Mouse (Mus musculus) cerebellum, adult 8-10 months (tissue): ENCODE measurements around the gene Cdc42se1.
A peak's percentile ranks its signal among the peaks of the same experiment; 100 is the strongest.

Experiments used
- DNase-seq: peaks from one replicate; pipeline ENCODE4 v3.0.0; 2022

Cdc42se1 gene

GRCm38 (mm10) chr3:95224295-95224694, 4.2 kb upstream of the Cdc42se1 start:
- DNase-seq = no peak

DNA sequence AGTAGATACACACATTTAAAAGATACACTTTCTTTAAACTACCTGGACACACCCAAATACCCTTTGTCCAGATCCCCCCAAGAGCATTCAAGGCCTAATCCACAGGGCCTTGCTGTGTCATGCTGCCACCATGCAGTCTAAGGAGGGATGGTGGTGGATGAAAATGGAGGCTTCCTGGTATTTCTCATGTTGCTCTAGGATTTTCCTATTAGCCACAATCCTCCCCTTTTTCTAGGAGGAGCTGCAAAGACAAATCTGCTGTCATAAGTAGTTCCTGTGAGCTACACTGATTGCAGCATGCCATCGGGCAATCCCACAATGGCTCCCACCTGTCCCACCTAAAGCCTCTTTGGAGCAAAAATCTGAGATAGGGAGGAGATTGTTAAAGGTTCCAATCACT, 1.3 kb upstream of the Cdc42se1 start:
- no peak for DNase-seq

- no peak for DNase-seq
Measured at GRCm38 (mm10) chr3:95228894-95229780, 605 bp downstream of the Cdc42se1 start.

GRCm38 (mm10) chr3:95229781-95230494, 1.4 kb downstream of the Cdc42se1 start:
- peak; percentile 45 for DNase-seq

DNA sequence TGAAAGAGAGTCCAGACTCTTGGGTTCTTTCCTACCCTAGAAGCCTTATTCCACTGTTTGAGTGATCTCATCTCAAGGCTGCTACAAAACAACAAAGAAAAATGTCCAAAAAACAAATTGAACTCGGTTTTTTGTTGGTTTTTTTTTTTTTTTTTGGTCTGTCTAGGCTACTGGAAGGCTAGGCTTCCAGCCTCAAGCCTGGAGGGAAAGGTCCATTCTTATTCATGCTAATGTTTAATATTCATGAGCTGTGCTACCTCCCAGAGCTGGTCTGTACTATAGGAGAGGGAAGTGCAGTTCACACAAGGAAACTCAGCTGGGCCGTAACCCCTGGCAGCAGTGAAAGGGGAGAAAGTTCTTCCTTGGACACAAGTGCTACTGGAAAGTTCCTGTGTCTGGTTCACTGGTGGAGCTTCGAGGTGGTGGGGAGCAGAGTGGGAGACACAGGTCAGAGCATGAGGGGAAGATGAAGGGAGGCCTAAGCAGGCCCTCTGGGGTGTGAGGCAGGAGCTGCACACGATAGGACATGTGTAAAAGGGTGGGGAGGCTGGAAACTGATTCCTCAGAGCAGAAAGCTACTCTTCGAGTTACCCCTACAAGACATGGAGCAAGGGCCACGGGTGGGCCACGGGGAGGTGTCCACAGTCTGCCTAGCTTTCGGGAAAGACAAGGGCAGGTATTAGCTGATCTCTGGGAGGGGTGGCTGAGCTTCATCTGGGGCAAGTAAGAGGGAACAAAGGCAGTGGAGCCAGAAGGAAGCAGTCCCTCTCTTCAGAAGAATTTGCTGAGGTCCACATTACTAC, 2.2 kb downstream of the Cdc42se1 start:
- no peak for DNase-seq

DNA sequence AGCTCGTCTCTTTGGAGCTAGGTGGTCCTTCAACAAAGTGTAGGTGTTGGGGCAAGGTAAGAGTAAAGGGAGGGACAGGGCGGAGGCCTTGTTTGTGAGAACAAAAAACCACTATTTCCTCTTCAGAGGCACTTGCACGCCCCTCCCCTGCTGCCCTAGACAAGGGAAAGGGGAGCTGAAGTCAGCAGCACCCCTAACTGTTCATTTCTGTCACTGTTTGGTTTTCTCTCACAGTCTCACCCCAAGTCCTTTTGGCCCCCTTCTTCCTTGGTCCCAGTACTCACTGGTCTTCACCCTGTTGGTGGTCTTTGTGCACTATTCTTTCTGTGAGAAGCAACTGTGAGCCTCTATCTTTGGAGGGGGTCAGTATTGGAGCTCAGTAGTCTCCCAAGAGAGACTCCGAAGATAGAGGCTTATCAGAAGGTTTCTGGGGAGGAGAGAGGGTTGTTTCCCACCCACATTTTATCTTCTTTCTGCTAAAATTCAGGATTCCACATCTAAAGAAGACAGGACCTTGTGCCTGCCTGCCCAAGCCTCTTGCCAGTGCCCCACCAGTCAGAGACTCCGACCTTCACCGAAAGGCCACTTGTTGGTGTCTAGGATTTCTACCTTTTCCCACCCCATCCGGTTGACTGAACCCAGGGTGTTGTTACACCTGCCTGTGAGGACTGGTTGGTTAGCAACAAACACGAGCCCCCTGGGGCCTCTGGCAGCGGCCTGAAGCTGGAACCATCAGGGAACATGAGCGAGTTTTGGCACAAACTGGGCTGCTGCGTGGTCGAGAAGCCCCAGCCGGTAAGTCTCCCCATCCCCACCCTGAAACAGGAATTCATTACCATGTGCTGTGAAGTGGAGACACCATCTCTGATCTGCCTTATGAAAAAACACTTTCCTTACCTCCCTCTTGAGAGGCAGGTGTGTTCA, 3.0 kb downstream of the Cdc42se1 start, which contains the start of gene Mllt11:
Gene Mllt11, minus strand, starts transcription at position 874 of the 924 bp plus-strand sequence.
- no peak for DNase-seq

GRCm38 (mm10) chr3:95232771-95233170, 4.2 kb downstream of the Cdc42se1 start:
- DNase-seq = no peak

- DNase-seq = no peak
Measured at GRCm38 (mm10) chr3:95233303-95233980, 4.9 kb downstream of the Cdc42se1 start.

DNA sequence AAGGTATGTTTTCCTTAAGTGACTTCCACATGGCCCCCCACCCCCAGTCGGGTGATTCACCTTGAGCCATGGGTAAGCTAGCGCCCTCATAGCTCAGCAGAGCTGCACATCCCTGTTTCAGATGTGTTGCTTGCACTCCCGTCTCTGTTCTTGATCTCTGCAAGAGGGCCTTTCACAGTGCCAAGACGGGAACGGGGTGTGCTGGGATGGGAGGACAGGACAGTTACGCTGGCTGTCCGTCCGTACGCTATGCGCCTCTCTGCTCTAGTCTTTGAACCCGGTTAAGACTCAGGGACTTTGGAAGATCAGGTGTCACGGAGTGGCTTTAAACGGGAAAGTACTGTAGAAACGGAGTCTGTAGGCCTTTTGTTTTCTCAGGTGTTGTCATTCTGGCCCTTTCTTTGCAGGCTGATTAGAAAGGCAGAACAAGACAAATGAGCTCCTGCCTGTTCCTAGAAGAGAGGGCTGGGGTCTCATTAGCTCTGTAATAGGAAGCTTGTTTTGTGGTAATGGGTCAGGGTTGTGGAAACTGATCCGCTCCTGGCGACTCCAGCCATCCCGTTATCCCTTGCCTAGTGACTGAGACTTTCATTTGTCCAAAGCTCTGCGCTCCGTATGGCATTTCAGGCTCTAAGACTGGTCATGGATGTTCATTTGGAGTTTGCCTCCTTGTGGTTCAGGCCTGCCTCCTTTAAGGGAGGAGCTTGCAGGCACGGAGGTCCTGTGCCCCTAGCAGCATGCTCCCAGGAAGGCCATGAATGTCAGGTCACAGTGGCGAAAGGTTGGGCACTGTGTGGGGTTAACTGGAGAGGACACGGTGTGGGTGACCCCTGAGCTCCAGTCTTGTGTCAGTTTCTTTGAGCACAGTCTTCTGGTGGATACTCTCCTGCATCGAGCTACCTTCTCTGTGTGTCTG, 7.1 kb downstream of the Cdc42se1 start:
- no peak for DNase-seq

GRCm38 (mm10) chr3:95237541-95238099, 9.1 kb downstream of the Cdc42se1 start:
- no peak for DNase-seq

GRCm38 (mm10) chr3:95239022-95239421, 10.5 kb downstream of the Cdc42se1 start:
- DNase-seq = no peak

DNA sequence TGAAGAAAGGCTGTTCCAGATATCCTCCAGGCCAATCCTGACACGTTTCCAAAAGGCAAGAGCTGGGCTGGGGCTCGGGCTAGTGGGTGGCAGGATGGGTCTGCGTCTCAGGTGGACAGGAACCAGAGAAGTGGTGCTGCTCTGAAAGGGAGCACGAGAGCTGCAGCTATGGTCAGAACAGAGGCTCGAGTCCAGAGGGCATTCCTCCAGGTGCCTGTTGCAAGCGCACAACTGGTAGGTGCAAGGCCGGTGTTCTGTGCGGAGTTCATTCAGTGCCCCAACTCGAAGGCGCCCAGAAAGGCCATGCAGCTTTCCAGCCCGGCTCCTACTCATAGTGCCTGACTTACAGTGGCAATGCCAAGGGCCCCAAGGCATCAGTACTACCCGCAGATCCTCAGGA, 11.4 kb downstream of the Cdc42se1 start:
- no peak for DNase-seq

DNA sequence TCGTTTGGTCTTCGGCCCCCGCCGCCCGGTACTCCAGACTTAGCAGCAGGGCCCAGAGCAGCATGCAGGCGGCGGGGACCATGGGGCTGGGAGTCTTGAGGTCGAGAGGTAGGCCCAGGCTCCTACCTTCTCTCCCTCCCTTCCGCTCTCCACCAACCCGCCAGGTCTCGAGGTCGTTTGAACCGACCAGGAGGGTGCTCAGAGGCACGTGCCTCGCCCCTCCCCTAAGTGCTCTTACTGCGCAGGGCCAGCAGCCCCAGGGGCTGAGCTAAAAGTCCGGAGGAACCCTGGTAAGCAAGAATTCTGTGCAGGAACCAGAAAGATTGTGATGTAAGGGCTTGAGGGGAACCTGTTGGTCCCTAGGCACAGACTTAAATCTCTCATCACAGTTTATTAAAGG, 12.4 kb downstream of the Cdc42se1 start:
- no peak for DNase-seq

DNA sequence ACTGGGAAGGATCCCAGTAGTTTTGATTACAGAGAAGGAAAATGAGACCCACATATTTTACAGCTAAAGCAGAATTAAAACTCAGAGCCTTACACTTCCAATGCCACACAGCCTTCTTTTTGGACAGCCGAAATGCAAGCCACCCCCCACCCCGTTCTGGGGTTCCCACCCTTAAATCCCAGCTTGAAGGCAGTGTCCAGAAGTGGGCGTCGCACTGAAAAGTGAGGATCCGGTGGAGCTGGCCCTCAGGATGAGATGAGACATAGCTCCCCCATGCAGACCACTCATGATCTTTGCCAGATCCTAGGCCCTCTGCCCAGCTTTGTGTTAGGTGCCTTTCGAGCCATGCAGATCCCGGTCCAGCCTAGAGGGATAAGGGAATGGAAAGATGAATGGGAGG, 13.0 kb downstream of the Cdc42se1 start, which contains the start of gene Gm128:
Gene Gm128, minus strand, starts transcription at position 101 of the 400 bp plus-strand sequence.
- no peak for DNase-seq

- no peak for DNase-seq
Measured at GRCm38 (mm10) chr3:95243086-95243485, 14.6 kb downstream of the Cdc42se1 start.

DNA sequence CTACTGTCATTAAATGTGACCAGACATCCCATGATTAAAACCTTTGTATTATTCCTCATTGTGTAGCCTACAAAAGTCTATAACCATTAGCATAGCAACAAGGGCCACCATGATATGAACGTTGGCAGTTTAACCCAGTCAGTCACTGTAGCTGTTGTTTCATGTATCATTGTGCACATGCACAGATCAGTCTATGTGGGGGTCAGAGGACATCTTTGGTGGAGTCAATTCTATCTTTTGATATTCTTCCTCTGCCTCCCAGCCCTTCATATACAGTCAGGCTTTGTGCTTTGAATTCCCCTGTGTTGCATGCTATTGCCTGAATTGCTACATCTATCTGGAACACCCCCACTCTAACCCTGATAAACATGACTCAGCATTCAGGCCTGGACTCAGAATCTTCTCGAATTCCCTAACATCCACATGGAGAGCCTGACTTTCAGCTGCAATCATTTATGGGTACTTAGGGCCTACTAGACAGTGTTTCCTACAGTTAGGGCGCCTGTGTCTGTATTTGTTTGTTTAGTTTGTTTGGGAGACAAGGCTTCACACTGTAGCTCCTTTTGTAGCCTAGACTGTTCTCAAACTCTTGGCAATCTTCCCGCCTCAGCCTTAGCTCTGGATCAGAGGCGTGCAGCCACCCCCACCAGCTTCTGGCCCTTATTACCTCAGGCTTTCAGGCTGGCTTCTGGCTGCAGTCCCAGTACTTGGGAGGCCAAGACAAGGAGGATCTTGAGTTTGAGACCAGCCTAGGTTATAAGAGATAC, 18.1 kb downstream of the Cdc42se1 start:
- DNase-seq = peak; percentile 47

GRCm38 (mm10) chr3:95247660-95248336, 19.3 kb downstream of the Cdc42se1 start:
- no peak for DNase-seq

- DNase-seq = peak; percentile 83
Measured at GRCm38 (mm10) chr3:95250361-95250760, 21.8 kb downstream of the Cdc42se1 start.
